Mouse (Mus musculus) olfactory bulb, adult 2 months (tissue): ENCODE data around the gene Fam171a2.

ENCODE experiments used
- CTCF ChIP-seq: fragments of 200-500 bp; IDR thresholded peaks from 2 replicates; pipeline ENCODE4 v1.5.1; 2012; ENCODE audit warnings: low read depth, mild to moderate bottlenecking, low read length, moderate library complexity; ENCODE audit not compliant: insufficient read depth
- POLR2A ChIP-seq: fragments of 200-500 bp; IDR thresholded peaks from 2 replicates; pipeline ENCODE4 v1.6.1; 2012; ENCODE audit warnings: mild to moderate bottlenecking, low read depth, low read length, moderate library complexity; ENCODE audit not compliant: insufficient read depth

GRCm38 (mm10) chr11:102479581-102479980 lies 32.1 kb upstream of the Fam171a2 start:
- TF ChIP-seq POLR2A (no peak), CTCF (no peak)
